In the genomic region with DNA sequence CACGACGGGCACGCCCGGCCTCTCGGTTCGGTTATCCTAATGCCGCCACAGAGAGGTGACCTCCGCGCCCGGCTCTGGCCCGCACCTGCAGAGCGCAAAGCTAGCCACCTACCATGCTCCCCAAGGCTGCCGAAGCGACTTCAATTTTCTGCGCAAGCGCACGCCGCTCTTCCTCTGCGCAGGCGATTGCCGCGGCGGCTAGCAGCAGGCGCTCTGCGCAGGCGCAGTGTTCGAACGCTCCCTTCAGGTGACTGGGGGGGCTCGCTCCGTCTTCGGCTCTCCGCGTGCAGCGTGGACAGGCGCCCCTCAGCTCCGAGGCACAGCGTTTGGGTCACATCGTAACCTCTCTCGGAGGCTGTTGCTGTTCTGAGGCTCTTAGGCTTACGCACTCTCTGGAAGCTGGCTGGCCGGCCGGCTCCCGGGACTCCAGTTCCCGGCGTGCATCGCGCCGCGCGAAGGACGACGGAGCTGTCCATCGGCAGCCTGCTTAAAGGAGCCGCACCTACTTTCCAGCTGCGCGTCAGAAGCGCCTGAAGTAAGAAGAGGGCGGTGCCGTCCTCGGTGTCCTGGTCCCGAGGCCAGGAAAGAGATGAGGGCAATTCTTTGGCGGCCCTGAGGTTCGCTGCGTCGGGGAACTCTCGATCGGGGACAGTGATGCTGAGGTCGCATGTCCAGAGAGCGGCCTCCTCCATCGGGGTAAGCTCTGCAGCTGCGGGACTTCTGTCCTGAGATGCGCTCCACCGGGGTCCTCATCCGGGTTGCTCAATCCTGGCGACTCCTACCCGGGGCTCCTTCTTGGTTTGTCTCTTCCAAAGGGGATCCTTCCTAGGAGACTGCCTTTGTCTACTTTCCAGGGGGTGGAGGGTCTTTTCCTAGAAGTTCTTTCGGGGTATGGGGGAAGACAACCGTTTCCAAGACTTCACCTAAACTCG, we compare ENCODE assay signal across 8 mouse cellular contexts. TPM values are rescaled to one million over a fixed set of nuclear protein-coding genes. Genes with fewer than 3 reads are reported as not detected.
DNase-seq lines count a peak whose midpoint lies in the region; ATAC-seq and TF ChIP-seq lines count a peak whose summit lies in the region.

A gene (minus strand): TSS at position 440 of the 932 bp plus-strand sequence.
A gene (plus strand): TSS at position 499 of the 932 bp plus-strand sequence.

- TF ChIP-seq POLR2A in ES-Bruce4 (IDR thresholded peaks at IDR 0.05; ENCODE audit: insufficient read depth, low read length), result peak; percentile 75

- DNase-seq in heart, postnatal 10 days, result peak; percentile 97
- DNase-seq in large intestine, adult 2 months (ENCODE audit: low read depth, low spot score), result peak; percentile 76
- DNase-seq in liver, postnatal 0 days, result peak; percentile 95
- DNase-seq in testis, postnatal 10 days (ENCODE audit: low spot score), result peak; percentile 97

- peak within 1 kb of the TSS; percentile 10; the same call in 1 of the 2 replicates for H3K27ac ChIP-seq in ES-Bruce4 (ENCODE audit: insufficient read depth, low read length)
- peak within 1 kb of the TSS; percentile 79 for H3K27ac ChIP-seq in forebrain, embryonic 13.5 days
- peak within 1 kb of the TSS; percentile 98 for H3K27ac ChIP-seq in liver, postnatal 0 days (ENCODE audit: low read depth)
- H3K27ac ChIP-seq in neural tube, embryonic 14.5 days (ENCODE audit: low read depth, low read length), result peak within 1 kb of the TSS; percentile 81

- peak within 1 kb of the TSS; percentile 78 for H3K4me3 ChIP-seq in ES-Bruce4 (ENCODE audit: low read depth, low read length)
- H3K4me3 ChIP-seq in forebrain, embryonic 13.5 days, result peak within 1 kb of the TSS; percentile 91
- peak within 1 kb of the TSS; percentile 79 for H3K4me3 ChIP-seq in liver, postnatal 0 days (ENCODE audit: low read depth, low read length)
- peak within 1 kb of the TSS; percentile 91 for H3K4me3 ChIP-seq in neural tube, embryonic 14.5 days (ENCODE audit: low read depth, low read length)

- H3K4me2 ChIP-seq in forebrain, embryonic 13.5 days, result peak within 1 kb of the TSS; percentile 81
- H3K4me2 ChIP-seq in liver, postnatal 0 days (ENCODE audit: low read depth, low read length), result peak within 1 kb of the TSS; percentile 92
- peak within 1 kb of the TSS; percentile 97 for H3K4me2 ChIP-seq in neural tube, embryonic 14.5 days (ENCODE audit: low read depth, low read length)

- no peaks in the 10 kb centered on the region; the same call in 1 of the 2 replicates for H3K9me3 ChIP-seq in ES-Bruce4 (replicated peaks; ENCODE audit: control insufficient read depth, insufficient read depth, low read length, poor library complexity, severe bottlenecking)
- no peaks in the 10 kb centered on the region for H3K9me3 ChIP-seq in forebrain, embryonic 13.5 days (replicated peaks)
- no peaks in the 10 kb centered on the region for H3K9me3 ChIP-seq in liver, postnatal 0 days (ENCODE audit: low read length)
- H3K9me3 ChIP-seq in neural tube, embryonic 14.5 days (ENCODE audit: control insufficient read depth, low read length), result no peaks in the 10 kb centered on the region

- H3K9ac ChIP-seq in ES-Bruce4 (ENCODE audit: low read depth, poor library complexity, severe bottlenecking), result peak within 1 kb of the TSS; percentile 60
- H3K9ac ChIP-seq in forebrain, embryonic 13.5 days, result peak within 1 kb of the TSS; percentile 79
- H3K9ac ChIP-seq in liver, postnatal 0 days (replicated peaks), result peak within 1 kb of the TSS; percentile 75
- peak within 1 kb of the TSS; percentile 54 for H3K9ac ChIP-seq in neural tube, embryonic 14.5 days (replicated peaks; ENCODE audit: low read depth, low read length)

- WGBS in forebrain, embryonic 13.5 days, result under 1% methylated on average over 79 of the region's 79 CpGs
- WGBS in large intestine, adult 2 months, result under 1% methylated on average over 79 of the region's 79 CpGs
- WGBS in liver, postnatal 0 days (ENCODE audit: insufficient replicate concordance), result under 1% methylated on average over 72 of the region's 79 CpGs
- under 1% methylated on average over 79 of the region's 79 CpGs for WGBS in neural tube, embryonic 14.5 days

- ATAC-seq in cerebellum, adult (ENCODE audit: insufficient number of reproducible peaks, low FRiP score, low TSS enrichment), result peak; percentile 86
- ATAC-seq in forebrain, embryonic 13.5 days, result peak; percentile 96
- ATAC-seq in liver, postnatal 0 days, result peak; percentile 93
- ATAC-seq in neural tube, embryonic 14.5 days (ENCODE audit: low read depth), result peak; percentile 95

- no peaks in the 10 kb centered on the region for H3K36me3 ChIP-seq in ES-Bruce4 (ENCODE audit: control insufficient read depth, insufficient read depth, low read length, poor library complexity, severe bottlenecking)
- H3K36me3 ChIP-seq in forebrain, embryonic 13.5 days (ENCODE audit: poor library complexity, severe bottlenecking), result peaks cover 13% of the 10 kb centered on the region
- H3K36me3 ChIP-seq in liver, postnatal 0 days (replicated peaks; ENCODE audit: insufficient read depth, low read length), result no peaks in the 10 kb centered on the region; the same call in 1 of the 2 replicates
- peaks cover 4% of the 10 kb centered on the region; the same call in 1 of the 2 replicates for H3K36me3 ChIP-seq in neural tube, embryonic 14.5 days (ENCODE audit: control insufficient read depth, insufficient read depth, low read length)

- no peak for TF ChIP-seq EP300 in ES-Bruce4 (IDR thresholded peaks at IDR 0.05; ENCODE audit: insufficient read depth, low read depth, low read length)
- TF ChIP-seq EP300 in liver, postnatal 0 days (IDR thresholded peaks at IDR 0.05; ENCODE audit: low read depth), result no peak

- TF ChIP-seq CTCF in ES-Bruce4 (IDR thresholded peaks at IDR 0.05; ENCODE audit: low read depth, low read length), result no peak
- no peak for TF ChIP-seq CTCF in liver, postnatal 0 days (IDR thresholded peaks at IDR 0.05; ENCODE audit: low read depth)

- no peaks in the 10 kb centered on the region for H3K27me3 ChIP-seq in ES-Bruce4 (ENCODE audit: control insufficient read depth, insufficient read depth, low read length, poor library complexity, severe bottlenecking)
- no peaks in the 10 kb centered on the region for H3K27me3 ChIP-seq in forebrain, embryonic 13.5 days
- no peaks in the 10 kb centered on the region for H3K27me3 ChIP-seq in liver, postnatal 0 days (ENCODE audit: insufficient read depth, low read length)
- no peaks in the 10 kb centered on the region for H3K27me3 ChIP-seq in neural tube, embryonic 14.5 days (ENCODE audit: control insufficient read depth, insufficient read depth, low read length)

- intact Hi-C loops in heart, postnatal 10 days (cut with DNase I), result no loop called here

- H3K4me1 ChIP-seq in ES-Bruce4 (ENCODE audit: control insufficient read depth, insufficient read depth, low read length), result peaks cover 2% of the 10 kb centered on the region
- H3K4me1 ChIP-seq in forebrain, embryonic 13.5 days, result peaks cover 21% of the 10 kb centered on the region
- peaks cover 17% of the 10 kb centered on the region for H3K4me1 ChIP-seq in liver, postnatal 0 days (ENCODE audit: insufficient read depth)
- H3K4me1 ChIP-seq in neural tube, embryonic 14.5 days (ENCODE audit: control insufficient read depth, insufficient read depth, low read length), result peaks cover 10% of the 10 kb centered on the region

RNA-seq across cellular contexts. Expression of the first gene that starts in this region (rescaled TPM):
- polyA plus RNA-seq in ES-Bruce4 (2011; ENCODE audit: insufficient read depth, insufficient read length, low read depth, missing spikeins), result 14.4 and 15.3 TPM in 2 replicates
- polyA plus RNA-seq in forebrain, embryonic 13.5 days (2015; fragmentation: Nextera tagmentation; extraction: Ambion mirVana), result 31.6 and 35.1 TPM in 2 replicates
- total RNA-seq in heart, postnatal 10 days (2021), result 10 to 100 TPM; 33.8 to 41.8 TPM
- polyA plus RNA-seq in large intestine, adult 2 months (2012; rRNA removed), result 14.9 and 15.9 TPM in 2 replicates
- 5.0 and 5.9 TPM in 2 replicates for polyA plus RNA-seq in liver, postnatal 0 days (2015; fragmentation: Nextera tagmentation; extraction: Ambion mirVana)
- polyA plus RNA-seq in neural tube, embryonic 14.5 days (2014; fragmentation: Nextera tagmentation; extraction: Ambion mirVana), result 36.8 and 39.5 TPM in 2 replicates

RNA-seq across cellular contexts. Expression of the second gene that starts in this region (rescaled TPM):
- 12.7 and 15.1 TPM in 2 replicates for polyA plus RNA-seq in ES-Bruce4 (2011; ENCODE audit: insufficient read depth, insufficient read length, low read depth, missing spikeins)
- 40.3 and 40.4 TPM in 2 replicates for polyA plus RNA-seq in forebrain, embryonic 13.5 days (2015; fragmentation: Nextera tagmentation; extraction: Ambion mirVana)
- 10 to 100 TPM; 24.5 to 27.3 TPM for total RNA-seq in heart, postnatal 10 days (2021)
- 39.8 and 60.8 TPM in 2 replicates for polyA plus RNA-seq in large intestine, adult 2 months (2012; rRNA removed)
- polyA plus RNA-seq in liver, postnatal 0 days (2015; fragmentation: Nextera tagmentation; extraction: Ambion mirVana), result 3.3 and 3.7 TPM in 2 replicates
- polyA plus RNA-seq in neural tube, embryonic 14.5 days (2014; fragmentation: Nextera tagmentation; extraction: Ambion mirVana), result 47.8 and 56.3 TPM in 2 replicates

Comparison
In these comparisons a context has a peak if more than half of its experiments do, and no peak if none do; other contexts are left out.
1. Peak in every context shown above with its lines: DNase-seq, ATAC-seq, H3K4me3 ChIP-seq and H3K27ac ChIP-seq.
2. H3K27ac ChIP-seq: peak in every context shown above with its lines; median percentile 98 in liver, postnatal 0 days; 81 in neural tube, embryonic 14.5 days; 79 in forebrain, embryonic 13.5 days; 10 in ES-Bruce4.